Mouse (Mus musculus): ENCODE measurements around the gene Shpk. TPM values are rescaled to one million over a fixed set of nuclear protein-coding genes. Genes with fewer than 3 reads are reported as not detected.

Gene Shpk
- total RNA-seq, 1 experiment from 2014 or later = 2.4 TPM

GRCm38 (mm10) chr11:73242777-73243176, 43.5 kb downstream of the Shpk start:
- ATAC-seq (ENCODE audit: extremely low read depth, insufficient number of reproducible peaks, low FRiP score, poor library complexity, severe bottlenecking) = no peak

- no peak for ATAC-seq (ENCODE audit: extremely low read depth, insufficient number of reproducible peaks, low FRiP score, poor library complexity, severe bottlenecking)
Observed at GRCm38 (mm10) chr11:73257362-73257945, 58.2 kb downstream of the Shpk start.

- ATAC-seq (ENCODE audit: extremely low read depth, insufficient number of reproducible peaks, low FRiP score, poor library complexity, severe bottlenecking) = no peak
Observed at GRCm38 (mm10) chr11:73258664-73259063, 59.4 kb downstream of the Shpk start.

- no peak for ATAC-seq (ENCODE audit: extremely low read depth, insufficient number of reproducible peaks, low FRiP score, poor library complexity, severe bottlenecking)
Observed at GRCm38 (mm10) chr11:73260457-73260856, 61.2 kb downstream of the Shpk start.

- ATAC-seq (ENCODE audit: extremely low read depth, insufficient number of reproducible peaks, low FRiP score, poor library complexity, severe bottlenecking) = no peak
Observed at GRCm38 (mm10) chr11:73261385-73261784, 62.1 kb downstream of the Shpk start.

- ATAC-seq (ENCODE audit: extremely low read depth, insufficient number of reproducible peaks, low FRiP score, poor library complexity, severe bottlenecking) = no peak; the same call in 1 of the 2 replicates
Observed at GRCm38 (mm10) chr11:73267267-73267666, 68.0 kb downstream of the Shpk start, which contains the start of gene Trpv3. Gene Trpv3 (plus strand): TSS chr11:73267388.

Other genes starting within 250 kb of the Shpk start
- 240 and 251 TPM in 2 replicates for gene Atp2a3, start 238.3 kb upstream of the Shpk start, total RNA-seq (2017)
- gene P2rx1, start 200.4 kb upstream of the Shpk start, total RNA-seq (2017) = 2.4 and 2.6 TPM in 2 replicates
- gene Camkk1, start 180.5 kb upstream of the Shpk start, total RNA-seq (2017) = 5.1 and 6.3 TPM in 2 replicates
- 17.4 and 18.7 TPM in 2 replicates for gene Ncbp3, start 151.7 kb upstream of the Shpk start, total RNA-seq (2017)
- 7.6 and 8.5 TPM in 2 replicates for gene Itgae, start 108.9 kb upstream of the Shpk start, total RNA-seq (2017)
- 3.9 and 4.3 TPM in 2 replicates for gene Haspin, start 61.2 kb upstream of the Shpk start, total RNA-seq (2017)
- gene P2rx5, start 39.0 kb upstream of the Shpk start, total RNA-seq (2017) = not detected in 2 replicates
- gene Emc6, start 22.4 kb upstream of the Shpk start, total RNA-seq (2017) = 15.4 and 17.8 TPM in 2 replicates
- gene Tax1bp3, start 22.4 kb upstream of the Shpk start, total RNA-seq (2017) = 10.2 and 17.1 TPM in 2 replicates
- 15.7 and 19.0 TPM in 2 replicates for gene Ctns, start 418 bp upstream of the Shpk start, total RNA-seq (2017)
- not detected in 2 replicates for gene Trpv1, start 34.8 kb downstream of the Shpk start, total RNA-seq (2017)
- gene Trpv3, start 67.9 kb downstream of the Shpk start, total RNA-seq (2017) = 0.12 TPM in 1 of 2 replicates, not detected in the other
- 1.9 TPM in 1 of 2 replicates, not detected in the other for gene Aspa, start 130.1 kb downstream of the Shpk start, total RNA-seq (2017)
- gene Gm49340, start 130.3 kb downstream of the Shpk start, total RNA-seq (2017) = not detected in 2 replicates
- not detected in 2 replicates for gene Spata22, start 130.3 kb downstream of the Shpk start, total RNA-seq (2017)
- not detected in 2 replicates for gene Olfr20, start 151.3 kb downstream of the Shpk start, total RNA-seq (2017)
- not detected in 2 replicates for gene Olfr376, start 171.8 kb downstream of the Shpk start, total RNA-seq (2017)
- not detected in 2 replicates for gene Olfr1, start 200.2 kb downstream of the Shpk start, total RNA-seq (2017)
- not detected in 2 replicates for gene Olfr378, start 229.0 kb downstream of the Shpk start, total RNA-seq (2017)

Data from neutrophil, adult 5-6 weeks (primary cell).